12 mouse cellular contexts compared by ENCODE assay signal in the genomic region with DNA sequence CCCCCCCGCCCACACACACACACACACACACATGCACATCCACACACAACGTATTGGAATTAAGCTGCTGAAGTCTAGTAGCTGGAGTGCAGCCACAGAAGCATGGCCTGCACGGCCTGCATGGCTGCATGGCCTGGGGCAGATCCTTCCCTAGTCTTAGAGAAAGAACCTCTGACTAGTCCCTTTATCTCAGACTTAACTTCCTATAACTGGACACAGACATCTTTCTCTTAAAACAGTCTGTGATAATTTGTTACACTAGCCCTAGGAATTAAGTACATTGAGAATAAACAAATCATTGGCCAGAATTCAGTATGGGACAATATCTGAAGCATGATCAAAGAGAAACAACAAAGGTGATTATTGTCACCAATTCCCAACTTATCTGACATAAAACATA. TPM values are rescaled to one million over a fixed set of nuclear protein-coding genes. Genes with fewer than 3 reads are reported as not detected.
A peak's percentile ranks its signal among the peaks of the same experiment; 100 is the strongest.
DNase-seq lines count a peak whose midpoint lies in the region; ATAC-seq and TF ChIP-seq lines count a peak whose summit lies in the region.
"Had no signal": no experiment of that assay in that cellular context is flagged by ENCODE, and none has a peak within 500 bp of the region (broad histone marks: within the 10 kb centered on the region; RNA-seq: fewer than 3 reads in every experiment).

No protein-coding gene starts in this region.

- intact Hi-C loops in gastrocnemius, adult 2 months (cut with DNase I), result no loop called here

- peak overlapping the region; percentile 73; the same call in 1 of the 2 replicates for H3K4me2 ChIP-seq in neural tube, embryonic 13.5 days

- 60% methylated on average over 3 of the region's 3 CpGs for WGBS in neural tube, embryonic 13.5 days

- no peak overlapping the region for H3K4me3 ChIP-seq in gastrocnemius, adult 2 months
- no peak overlapping the region for H3K4me3 ChIP-seq in neural tube, embryonic 13.5 days
- H3K4me3 ChIP-seq: hindbrain, embryonic 15.5 days had no signal

- no peak for TF ChIP-seq CTCF in gastrocnemius, adult 2 months (IDR thresholded peaks at IDR 0.05)

- H3K36me3 ChIP-seq in neural tube, embryonic 13.5 days, result no peaks in the 10 kb centered on the region
- H3K36me3 ChIP-seq: embryonic facial prominence, embryonic 15.5 days; hindbrain, embryonic 15.5 days had no signal

- H3K9ac ChIP-seq in neural tube, embryonic 13.5 days, result no peak overlapping the region
- H3K9ac ChIP-seq: embryonic facial prominence, embryonic 15.5 days; hindbrain, embryonic 15.5 days had no signal

- no peak for DNase-seq in gastrocnemius, adult 2 months
- DNase-seq in gastrocnemius, adult 18-20 months (ENCODE audit: low spot score), result no peak
- DNase-seq in kidney, adult 9 months, result peak; percentile 27
- no peak for DNase-seq in kidney, adult 11 months
- DNase-seq in neural tube, embryonic 10.5 days (ENCODE audit: extremely low spot score, low spot score), result no peak
- no peak for DNase-seq in spleen, postnatal 10 days (ENCODE audit: low spot score in 2 of 2)
- no peak for DNase-seq in thymus, postnatal 36 days
- DNase-seq: gastrocnemius, postnatal 10 days had no signal

- H3K27ac ChIP-seq in gastrocnemius, adult 2 months, result peak overlapping the region; percentile 95
- no peak overlapping the region for H3K27ac ChIP-seq in neural tube, embryonic 13.5 days (replicated peaks)
- H3K27ac ChIP-seq: hindbrain, embryonic 15.5 days had no signal

- peaks cover 41% of the 10 kb centered on the region for H3K4me1 ChIP-seq in neural tube, embryonic 13.5 days (replicated peaks)

- no peaks in the 10 kb centered on the region for H3K27me3 ChIP-seq in neural tube, embryonic 13.5 days
- H3K27me3 ChIP-seq: embryonic facial prominence, embryonic 15.5 days; hindbrain, embryonic 15.5 days had no signal

- no peak for ATAC-seq in neural tube, embryonic 13.5 days (ENCODE audit: low read depth)
- ATAC-seq: forebrain, embryonic 14.5 days had no signal

- H3K9me3 ChIP-seq in neural tube, embryonic 13.5 days, result no peaks in the 10 kb centered on the region
- H3K9me3 ChIP-seq: embryonic facial prominence, embryonic 15.5 days; hindbrain, embryonic 15.5 days had no signal

RNA-seq across cellular contexts. Expression of a gene that starts 2.0 kb away (rescaled TPM):
- total RNA-seq in gastrocnemius, adult 2 months (2021), result 100 to 1,000 TPM; 124 to 159 TPM
- total RNA-seq in gastrocnemius, adult 18-20 months (2021), result 100 to 1,000 TPM; 113 to 161 TPM
- polyA plus RNA-seq in neural tube, embryonic 13.5 days (2015; fragmentation: Nextera tagmentation; extraction: Ambion mirVana), result 248 and 284 TPM in 2 replicates
